Mouse (Mus musculus): ENCODE measurements at regions not wholly inside any gene's neighbourhood (a gene's known extent, or its start where the extent isn't known, plus 50 kb on each side); places are given as distances from the start of the nearest gene placed in this dataset.

GRCm38 (mm10) chr8:117962666-117963065 lies 160.9 kb upstream of the Mphosph6 start:
- H3K9ac ChIP-seq (ENCODE audit: low read length), result no peak overlapping the region
- no peaks in the 10 kb centered on the region for H3K9me3 ChIP-seq (ENCODE audit: control insufficient read depth, low read length)
- H3K27me3 ChIP-seq (ENCODE audit: control insufficient read depth, insufficient read depth, low read length), result no peaks in the 10 kb centered on the region
- no peak overlapping the region for H3K4me3 ChIP-seq (ENCODE audit: low read depth, low read length)
- DNase-seq (ENCODE audit: low spot score), result no peak
- H3K4me2 ChIP-seq (ENCODE audit: low read depth, severe bottlenecking), result no peak overlapping the region
- no peaks in the 10 kb centered on the region for H3K36me3 ChIP-seq (ENCODE audit: control insufficient read depth, insufficient read depth, low read length)
- H3K4me1 ChIP-seq (ENCODE audit: control insufficient read depth, insufficient read depth, low read length), result no peaks in the 10 kb centered on the region
- H3K27ac ChIP-seq (replicated peaks; ENCODE audit: low read depth, low read length), result no peak overlapping the region
- 87% methylated on average over 8 of the region's 8 CpGs for WGBS
- ATAC-seq (ENCODE audit: insufficient number of reproducible peaks, low FRiP score, low TSS enrichment, low read depth), result no peak

- ATAC-seq (ENCODE audit: insufficient number of reproducible peaks, low FRiP score, low TSS enrichment, low read depth) (no peak), DNase-seq (ENCODE audit: low spot score) (no peak)
- 71% methylated on average over 8 of the region's 8 CpGs for WGBS
- Histone ChIP-seq H3K36me3 (ENCODE audit: control insufficient read depth, insufficient read depth, low read length) (no peaks in the 10 kb centered on the region), H3K9ac (ENCODE audit: low read length) (no peak overlapping the region), H3K4me3 (ENCODE audit: low read depth, low read length) (no peak overlapping the region), H3K4me2 (ENCODE audit: low read depth, severe bottlenecking) (no peak overlapping the region), H3K27me3 (ENCODE audit: control insufficient read depth, insufficient read depth, low read length) (no peaks in the 10 kb centered on the region), H3K4me1 (ENCODE audit: control insufficient read depth, insufficient read depth, low read length) (no peaks in the 10 kb centered on the region), H3K27ac (replicated peaks; ENCODE audit: low read depth, low read length) (no peak overlapping the region), H3K9me3 (ENCODE audit: control insufficient read depth, low read length) (no peaks in the 10 kb centered on the region)
Measured at GRCm38 (mm10) chr8:117959501-117959900, 157.8 kb upstream of the Mphosph6 start.

- 50% methylated on average over 3 of the region's 3 CpGs for WGBS
- H3K27me3 ChIP-seq (ENCODE audit: control insufficient read depth, insufficient read depth, low read length), result no peaks in the 10 kb centered on the region
- H3K4me3 ChIP-seq (ENCODE audit: low read depth, low read length), result no peak overlapping the region
- no peak overlapping the region for H3K27ac ChIP-seq (replicated peaks; ENCODE audit: low read depth, low read length)
- no peak overlapping the region for H3K9ac ChIP-seq (ENCODE audit: low read length)
- DNase-seq (ENCODE audit: low spot score) (no peak), ATAC-seq (ENCODE audit: insufficient number of reproducible peaks, low FRiP score, low TSS enrichment, low read depth) (no peak)
- no peak overlapping the region for H3K4me2 ChIP-seq (ENCODE audit: low read depth, severe bottlenecking)
- H3K36me3 ChIP-seq (ENCODE audit: control insufficient read depth, insufficient read depth, low read length), result no peaks in the 10 kb centered on the region
- no peaks in the 10 kb centered on the region for H3K4me1 ChIP-seq (ENCODE audit: control insufficient read depth, insufficient read depth, low read length)
- H3K9me3 ChIP-seq (ENCODE audit: control insufficient read depth, low read length), result no peaks in the 10 kb centered on the region
Measured at GRCm38 (mm10) chr8:117958914-117959313, 157.2 kb upstream of the Mphosph6 start.

- no peaks in the 10 kb centered on the region for H3K27me3 ChIP-seq (ENCODE audit: control insufficient read depth, insufficient read depth, low read length)
- no peak for DNase-seq (ENCODE audit: low spot score)
- no peak overlapping the region for H3K9ac ChIP-seq (ENCODE audit: low read length)
- no peak overlapping the region for H3K27ac ChIP-seq (replicated peaks; ENCODE audit: low read depth, low read length)
- H3K36me3 ChIP-seq (ENCODE audit: control insufficient read depth, insufficient read depth, low read length), result no peaks in the 10 kb centered on the region
- no peak overlapping the region for H3K4me2 ChIP-seq (ENCODE audit: low read depth, severe bottlenecking)
- no peaks in the 10 kb centered on the region for H3K9me3 ChIP-seq (ENCODE audit: control insufficient read depth, low read length)
- ATAC-seq (ENCODE audit: insufficient number of reproducible peaks, low FRiP score, low TSS enrichment, low read depth), result no peak
- no peaks in the 10 kb centered on the region for H3K4me1 ChIP-seq (ENCODE audit: control insufficient read depth, insufficient read depth, low read length)
- H3K4me3 ChIP-seq (ENCODE audit: low read depth, low read length), result no peak overlapping the region
- WGBS, result 24% methylated on average over 5 of the region's 5 CpGs
Measured at GRCm38 (mm10) chr8:117951656-117952055, 149.9 kb upstream of the Mphosph6 start.

- DNase-seq (ENCODE audit: low spot score), result no peak
- Histone ChIP-seq H3K4me3 (ENCODE audit: low read depth, low read length) (no peak overlapping the region), H3K4me2 (ENCODE audit: low read depth, severe bottlenecking) (no peak overlapping the region), H3K4me1 (ENCODE audit: control insufficient read depth, insufficient read depth, low read length) (no peaks in the 10 kb centered on the region), H3K9me3 (ENCODE audit: control insufficient read depth, low read length) (no peaks in the 10 kb centered on the region), H3K27me3 (ENCODE audit: control insufficient read depth, insufficient read depth, low read length) (no peaks in the 10 kb centered on the region), H3K36me3 (ENCODE audit: control insufficient read depth, insufficient read depth, low read length) (no peaks in the 10 kb centered on the region), H3K9ac (ENCODE audit: low read length) (no peak overlapping the region), H3K27ac (replicated peaks; ENCODE audit: low read depth, low read length) (no peak overlapping the region)
- 77% methylated on average over 3 of the region's 3 CpGs for WGBS
- no peak for ATAC-seq (ENCODE audit: insufficient number of reproducible peaks, low FRiP score, low TSS enrichment, low read depth)
Measured at GRCm38 (mm10) chr8:117946540-117946939, 144.8 kb upstream of the Mphosph6 start.

- WGBS, result 94% methylated on average over 16 of the region's 16 CpGs
- ATAC-seq (ENCODE audit: insufficient number of reproducible peaks, low FRiP score, low TSS enrichment, low read depth) (no peak), DNase-seq (ENCODE audit: low spot score) (no peak)
- H3K9me3 ChIP-seq (ENCODE audit: control insufficient read depth, low read length), result no peaks in the 10 kb centered on the region
- H3K4me2 ChIP-seq (ENCODE audit: low read depth, severe bottlenecking), result no peak overlapping the region
- no peak overlapping the region for H3K4me3 ChIP-seq (ENCODE audit: low read depth, low read length)
- H3K4me1 ChIP-seq (ENCODE audit: control insufficient read depth, insufficient read depth, low read length), result no peaks in the 10 kb centered on the region
- H3K9ac ChIP-seq (ENCODE audit: low read length), result no peak overlapping the region
- no peak overlapping the region for H3K27ac ChIP-seq (replicated peaks; ENCODE audit: low read depth, low read length)
- no peaks in the 10 kb centered on the region for H3K27me3 ChIP-seq (ENCODE audit: control insufficient read depth, insufficient read depth, low read length)
- no peaks in the 10 kb centered on the region for H3K36me3 ChIP-seq (ENCODE audit: control insufficient read depth, insufficient read depth, low read length)
Measured at GRCm38 (mm10) chr8:117934566-117935094, 132.9 kb upstream of the Mphosph6 start.

GRCm38 (mm10) chr8:117930687-117931086 lies 128.9 kb upstream of the Mphosph6 start:
- Histone ChIP-seq H3K9me3 (ENCODE audit: control insufficient read depth, low read length) (no peaks in the 10 kb centered on the region), H3K4me2 (ENCODE audit: low read depth, severe bottlenecking) (no peak overlapping the region), H3K4me1 (ENCODE audit: control insufficient read depth, insufficient read depth, low read length) (no peaks in the 10 kb centered on the region), H3K4me3 (ENCODE audit: low read depth, low read length) (no peak overlapping the region), H3K27ac (replicated peaks; ENCODE audit: low read depth, low read length) (no peak overlapping the region), H3K36me3 (ENCODE audit: control insufficient read depth, insufficient read depth, low read length) (no peaks in the 10 kb centered on the region), H3K9ac (ENCODE audit: low read length) (no peak overlapping the region), H3K27me3 (ENCODE audit: control insufficient read depth, insufficient read depth, low read length) (no peaks in the 10 kb centered on the region)
- 54% methylated on average over 6 of the region's 6 CpGs for WGBS
- ATAC-seq (ENCODE audit: insufficient number of reproducible peaks, low FRiP score, low TSS enrichment, low read depth) (no peak), DNase-seq (ENCODE audit: low spot score) (peak; percentile 39)

- no peak for ATAC-seq (ENCODE audit: insufficient number of reproducible peaks, low FRiP score, low TSS enrichment, low read depth)
Measured at GRCm38 (mm10) chr8:117929606-117930005, 127.9 kb upstream of the Mphosph6 start.

GRCm38 (mm10) chr8:117923296-117923695 lies 121.6 kb upstream of the Mphosph6 start:
- 86% methylated on average over 6 of the region's 6 CpGs for WGBS
- Histone ChIP-seq H3K27ac (replicated peaks; ENCODE audit: low read depth, low read length) (no peak overlapping the region), H3K9ac (ENCODE audit: low read length) (no peak overlapping the region), H3K4me1 (ENCODE audit: control insufficient read depth, insufficient read depth, low read length) (no peaks in the 10 kb centered on the region), H3K4me2 (ENCODE audit: low read depth, severe bottlenecking) (no peak overlapping the region), H3K27me3 (ENCODE audit: control insufficient read depth, insufficient read depth, low read length) (no peaks in the 10 kb centered on the region), H3K4me3 (ENCODE audit: low read depth, low read length) (no peak overlapping the region), H3K9me3 (ENCODE audit: control insufficient read depth, low read length) (no peaks in the 10 kb centered on the region), H3K36me3 (ENCODE audit: control insufficient read depth, insufficient read depth, low read length) (no peaks in the 10 kb centered on the region)
- no peak for DNase-seq (ENCODE audit: low spot score)
- ATAC-seq (ENCODE audit: insufficient number of reproducible peaks, low FRiP score, low TSS enrichment, low read depth), result no peak

More at GRCm38 (mm10) chr8:117929606-117930005, 127.9 kb upstream of the Mphosph6 start:
- DNase-seq (ENCODE audit: low spot score), result peak; percentile 33
- Histone ChIP-seq H3K4me2 (ENCODE audit: low read depth, severe bottlenecking) (no peak overlapping the region), H3K27ac (replicated peaks; ENCODE audit: low read depth, low read length) (no peak overlapping the region), H3K9me3 (ENCODE audit: control insufficient read depth, low read length) (no peaks in the 10 kb centered on the region), H3K4me3 (ENCODE audit: low read depth, low read length) (no peak overlapping the region), H3K4me1 (ENCODE audit: control insufficient read depth, insufficient read depth, low read length) (no peaks in the 10 kb centered on the region), H3K9ac (ENCODE audit: low read length) (no peak overlapping the region), H3K27me3 (ENCODE audit: control insufficient read depth, insufficient read depth, low read length) (no peaks in the 10 kb centered on the region), H3K36me3 (ENCODE audit: control insufficient read depth, insufficient read depth, low read length) (no peaks in the 10 kb centered on the region)
- 21% methylated on average over 12 of the region's 12 CpGs for WGBS

Data from limb, embryonic 11.5 days (tissue).